Mouse (Mus musculus) adrenal gland, adult 18-20 months (tissue): ENCODE measurements around the gene Snx11. TPM values are rescaled to one million over a fixed set of nuclear protein-coding genes. Genes with fewer than 3 reads are reported as not detected.

Experiments used
- DNase-seq, 2 experiments: peaks; one replicate each; pipeline ENCODE4 v3.0.0; 2021 to 2022; ENCODE audit warnings: low spot score in 2 of 2
- total RNA-seq, 2 experiments: library from RNA; stranded (reverse); gene quantifications; 1 replicate in 1 of 2; 2 replicates in 1 of 2; pipeline ENCODE4 v1.2.3; 2021

Gene Snx11
- total RNA-seq, 2 experiments from 2014 or later = 29.2 to 33.6 TPM

- no peak for DNase-seq
These were observed 58.8 kb downstream of the Snx11 start for GRCm38 (mm10) chr11:96718609-96719008.

Other genes starting within 250 kb of the Snx11 start
- gene Cbx1, start 11.6 kb upstream of the Snx11 start, total RNA-seq = 10 to 100 TPM; 56.6 to 83.6 TPM
- gene Nfe2l1, start 52.4 kb upstream of the Snx11 start, total RNA-seq = 100 to 1,000 TPM; 458 to 704 TPM
- gene Copz2, start 72.3 kb upstream of the Snx11 start, total RNA-seq = 10 to 100 TPM; 56.5 to 60.6 TPM
- 10 to 100 TPM; 44.6 to 45.4 TPM for gene Cdk5rap3, start 138.9 kb upstream of the Snx11 start, total RNA-seq
- under 1 TPM; 0.23 to 0.90 TPM for gene Prr15l, start 150.5 kb upstream of the Snx11 start, total RNA-seq
- gene Pnpo, start 166.4 kb upstream of the Snx11 start, total RNA-seq = 10 to 100 TPM; 28.4 to 36.6 TPM
- 10 to 100 TPM; 13.4 to 15.1 TPM for gene Sp2, start 205.4 kb upstream of the Snx11 start, total RNA-seq
- gene Sp6, start 235.8 kb upstream of the Snx11 start, total RNA-seq = under 1 TPM; 0.06 to 0.13 TPM